Mouse (Mus musculus): ENCODE results near the gene Borcs8.

DNA sequence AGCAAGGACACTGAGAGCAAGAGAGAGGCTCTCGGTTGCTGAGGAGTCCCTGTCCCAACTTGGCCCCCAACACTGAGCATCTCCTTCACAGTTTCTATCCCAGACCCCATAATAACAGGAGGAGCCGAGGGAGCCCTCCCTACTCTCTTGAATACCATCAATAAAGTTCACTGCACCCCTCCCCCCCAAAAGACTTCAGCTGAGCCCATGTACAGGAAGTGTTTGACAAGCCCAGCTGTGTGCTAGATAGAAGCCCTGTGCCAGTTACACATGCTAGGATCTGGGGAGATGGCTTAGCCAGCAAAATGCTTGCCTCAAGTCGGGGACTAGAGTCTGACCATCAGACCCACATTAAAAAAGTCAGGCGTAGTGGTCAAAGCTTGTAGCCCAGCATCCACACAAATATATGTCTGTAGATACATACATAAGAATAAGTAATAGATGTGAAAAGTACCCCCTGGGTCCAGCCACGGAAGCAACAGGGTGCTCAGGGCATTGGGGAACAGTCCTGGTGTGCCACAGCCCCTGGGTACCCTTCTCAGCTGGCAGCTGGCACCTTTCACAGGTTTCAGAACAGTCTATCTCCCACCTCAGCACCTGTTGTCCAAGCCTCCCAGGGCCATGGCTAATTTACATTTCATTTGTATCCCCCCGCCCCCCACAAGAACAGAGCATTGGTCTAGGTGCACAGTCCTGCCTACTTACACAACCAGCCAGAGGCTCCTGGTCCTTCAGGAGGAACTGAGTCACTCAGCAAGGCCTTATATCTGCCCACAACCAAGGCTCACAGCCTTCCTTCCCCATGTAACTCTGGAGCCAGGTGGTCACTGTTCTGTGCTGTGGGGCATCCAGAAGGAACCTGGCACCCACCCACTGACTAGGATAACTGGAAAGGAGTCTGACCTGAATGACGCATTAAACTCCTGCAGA lies 8.6 kb downstream of the Borcs8 start:
- TF ChIP-seq EP300 (optimal IDR thresholded peaks at IDR 0.05) (no peak), CTCF (IDR thresholded peaks at IDR 0.05; ENCODE audit: low read depth) (no peak)

Data from stomach, postnatal 0 days (tissue).